Mouse (Mus musculus): ENCODE results near the gene Utp18. TPM values are rescaled to one million over a fixed set of nuclear protein-coding genes. Genes with fewer than 3 reads are reported as not detected.
A peak's percentile ranks its signal among the peaks of the same experiment; 100 is the strongest.

The Utp18 gene
- polyA plus RNA-seq, 1 experiment from 2014 or later = 39.8 TPM

- WGBS = 91% methylated on average over 4 of the region's 4 CpGs
- Histone ChIP-seq H3K36me3 (peaks cover 12% of the 10 kb centered on the region; the same call in 1 of the 2 replicates), H3K9me3 (no peaks in the 10 kb centered on the region), H3K4me1 (peaks cover 23% of the 10 kb centered on the region), H3K4me3 (peak overlapping the region; percentile 96), H3K9ac (peak overlapping the region; percentile 95; the same call in 1 of the 2 replicates), H3K4me2 (replicated peaks) (peak overlapping the region; percentile 71), H3K27me3 (no peaks in the 10 kb centered on the region), H3K27ac (no peak overlapping the region)
- no peak for ATAC-seq (ENCODE audit: insufficient number of reproducible peaks, insufficient read depth, low FRiP score, low TSS enrichment)
Observed at GRCm38 (mm10) chr11:93884068-93884467, 1.5 kb downstream of the Utp18 start.

- no peak overlapping the region for H3K9ac ChIP-seq
- peaks cover 45% of the 10 kb centered on the region for H3K36me3 ChIP-seq
- H3K4me3 ChIP-seq = no peak overlapping the region
- WGBS = 93% methylated on average over 1 of the region's 1 CpGs
- H3K4me1 ChIP-seq = no peaks in the 10 kb centered on the region
- no peaks in the 10 kb centered on the region for H3K9me3 ChIP-seq
- no peaks in the 10 kb centered on the region for H3K27me3 ChIP-seq
- H3K27ac ChIP-seq = no peak overlapping the region
- no peak for ATAC-seq (ENCODE audit: insufficient number of reproducible peaks, insufficient read depth, low FRiP score, low TSS enrichment)
- no peak overlapping the region for H3K4me2 ChIP-seq (replicated peaks)
Observed at GRCm38 (mm10) chr11:93862638-93863037, 22.9 kb downstream of the Utp18 start.

GRCm38 (mm10) chr11:93862045-93862623 is 23.4 kb downstream of the Utp18 start:
- no peaks in the 10 kb centered on the region for H3K9me3 ChIP-seq
- H3K9ac ChIP-seq = no peak overlapping the region
- no peak for ATAC-seq (ENCODE audit: insufficient number of reproducible peaks, insufficient read depth, low FRiP score, low TSS enrichment)
- H3K27ac ChIP-seq = no peak overlapping the region
- peaks cover 42% of the 10 kb centered on the region for H3K36me3 ChIP-seq
- H3K4me2 ChIP-seq (replicated peaks) = no peak overlapping the region
- H3K4me3 ChIP-seq = no peak overlapping the region
- 93% methylated on average over 4 of the region's 4 CpGs for WGBS
- no peaks in the 10 kb centered on the region for H3K4me1 ChIP-seq
- no peaks in the 10 kb centered on the region for H3K27me3 ChIP-seq

GRCm38 (mm10) chr11:93861193-93861592 is 24.4 kb downstream of the Utp18 start:
- WGBS = 91% methylated on average over 2 of the region's 2 CpGs
- no peak for ATAC-seq (ENCODE audit: insufficient number of reproducible peaks, insufficient read depth, low FRiP score, low TSS enrichment)
- H3K9me3 ChIP-seq = no peaks in the 10 kb centered on the region
- H3K4me2 ChIP-seq (replicated peaks) = no peak overlapping the region
- no peaks in the 10 kb centered on the region for H3K27me3 ChIP-seq
- no peak overlapping the region for H3K9ac ChIP-seq
- H3K36me3 ChIP-seq = peaks cover 33% of the 10 kb centered on the region
- H3K27ac ChIP-seq = no peak overlapping the region
- H3K4me1 ChIP-seq = no peaks in the 10 kb centered on the region
- no peak overlapping the region for H3K4me3 ChIP-seq

GRCm38 (mm10) chr11:93860540-93861172 is 24.9 kb downstream of the Utp18 start:
- Histone ChIP-seq H3K4me2 (replicated peaks) (no peak overlapping the region), H3K4me1 (no peaks in the 10 kb centered on the region), H3K9me3 (no peaks in the 10 kb centered on the region), H3K9ac (no peak overlapping the region), H3K27ac (no peak overlapping the region), H3K27me3 (no peaks in the 10 kb centered on the region), H3K36me3 (peaks cover 28% of the 10 kb centered on the region), H3K4me3 (no peak overlapping the region)
- no peak for ATAC-seq (ENCODE audit: insufficient number of reproducible peaks, insufficient read depth, low FRiP score, low TSS enrichment)
- 86% methylated on average over 1 of the region's 1 CpGs for WGBS

- no peaks in the 10 kb centered on the region for H3K27me3 ChIP-seq
- H3K36me3 ChIP-seq = peaks cover 13% of the 10 kb centered on the region; the same call in 1 of the 2 replicates
- H3K4me1 ChIP-seq = no peaks in the 10 kb centered on the region
- 9% methylated on average over 6 of the region's 6 CpGs for WGBS
- no peak overlapping the region for H3K27ac ChIP-seq
- H3K4me2 ChIP-seq (replicated peaks) = no peak overlapping the region
- no peaks in the 10 kb centered on the region for H3K9me3 ChIP-seq
- no peak overlapping the region for H3K9ac ChIP-seq
- no peak overlapping the region for H3K4me3 ChIP-seq
- no peak for ATAC-seq (ENCODE audit: insufficient number of reproducible peaks, insufficient read depth, low FRiP score, low TSS enrichment)
Observed at GRCm38 (mm10) chr11:93856284-93856955, 29.1 kb downstream of the Utp18 start.

- H3K4me2 ChIP-seq (replicated peaks) = no peak overlapping the region
- no peaks in the 10 kb centered on the region for H3K36me3 ChIP-seq
- H3K9me3 ChIP-seq = no peaks in the 10 kb centered on the region
- no peak overlapping the region for H3K27ac ChIP-seq
- H3K27me3 ChIP-seq = no peaks in the 10 kb centered on the region
- H3K9ac ChIP-seq = no peak overlapping the region
- 81% methylated on average over 3 of the region's 3 CpGs for WGBS
- no peak for ATAC-seq (ENCODE audit: insufficient number of reproducible peaks, insufficient read depth, low FRiP score, low TSS enrichment)
- no peaks in the 10 kb centered on the region for H3K4me1 ChIP-seq
- no peak overlapping the region for H3K4me3 ChIP-seq
Observed at GRCm38 (mm10) chr11:93852546-93852945, 33.0 kb downstream of the Utp18 start.

GRCm38 (mm10) chr11:93847342-93847741 is 38.2 kb downstream of the Utp18 start:
- Histone ChIP-seq H3K9me3 (no peaks in the 10 kb centered on the region), H3K27me3 (no peaks in the 10 kb centered on the region), H3K36me3 (no peaks in the 10 kb centered on the region), H3K4me3 (no peak overlapping the region), H3K4me1 (no peaks in the 10 kb centered on the region), H3K9ac (no peak overlapping the region), H3K4me2 (replicated peaks) (no peak overlapping the region), H3K27ac (no peak overlapping the region)
- 36% methylated on average over 2 of the region's 2 CpGs for WGBS
- no peak for ATAC-seq (ENCODE audit: insufficient number of reproducible peaks, insufficient read depth, low FRiP score, low TSS enrichment)

GRCm38 (mm10) chr11:93835800-93836199 is 49.8 kb downstream of the Utp18 start:
- WGBS = 62% methylated on average over 2 of the region's 2 CpGs
- Histone ChIP-seq H3K4me3 (no peak overlapping the region), H3K4me1 (no peaks in the 10 kb centered on the region), H3K9me3 (no peaks in the 10 kb centered on the region), H3K27me3 (no peaks in the 10 kb centered on the region), H3K9ac (no peak overlapping the region), H3K36me3 (no peaks in the 10 kb centered on the region), H3K27ac (no peak overlapping the region), H3K4me2 (replicated peaks) (no peak overlapping the region)
- no peak for ATAC-seq (ENCODE audit: insufficient number of reproducible peaks, insufficient read depth, low FRiP score, low TSS enrichment)

GRCm38 (mm10) chr11:93829971-93830370 is 55.6 kb downstream of the Utp18 start:
- 94% methylated on average over 8 of the region's 8 CpGs for WGBS
- Histone ChIP-seq H3K27me3 (no peaks in the 10 kb centered on the region), H3K4me3 (no peak overlapping the region), H3K4me1 (no peaks in the 10 kb centered on the region), H3K27ac (no peak overlapping the region), H3K9me3 (no peaks in the 10 kb centered on the region), H3K4me2 (replicated peaks) (no peak overlapping the region), H3K9ac (no peak overlapping the region), H3K36me3 (no peaks in the 10 kb centered on the region)
- no peak for ATAC-seq (ENCODE audit: insufficient number of reproducible peaks, insufficient read depth, low FRiP score, low TSS enrichment)

- WGBS = 79% methylated on average over 6 of the region's 6 CpGs
Observed at GRCm38 (mm10) chr11:93829327-93829679, 56.3 kb downstream of the Utp18 start.

More at GRCm38 (mm10) chr11:93829327-93829679, 56.3 kb downstream of the Utp18 start:
- Histone ChIP-seq H3K4me1 (no peaks in the 10 kb centered on the region), H3K36me3 (no peaks in the 10 kb centered on the region), H3K4me2 (replicated peaks) (no peak overlapping the region), H3K9ac (no peak overlapping the region), H3K9me3 (no peaks in the 10 kb centered on the region), H3K27ac (no peak overlapping the region), H3K27me3 (no peaks in the 10 kb centered on the region), H3K4me3 (no peak overlapping the region)
- no peak for ATAC-seq (ENCODE audit: insufficient number of reproducible peaks, insufficient read depth, low FRiP score, low TSS enrichment)
